Mouse (Mus musculus): ENCODE results near the gene Scg5. TPM values are rescaled to one million over a fixed set of nuclear protein-coding genes. Genes with fewer than 3 reads are reported as not detected.

Gene Scg5
- polyA plus RNA-seq, 1 experiment from 2014 or later, result 197 TPM

Other genes starting within 250 kb of the Scg5 start
- 1.5 and 1.6 TPM in 2 replicates for gene Grem1, start 70.5 kb downstream of the Scg5 start, polyA plus RNA-seq (2015; fragmentation: Nextera tagmentation; extraction: Ambion mirVana)
- gene Arhgap11a, start 19.5 kb upstream of the Scg5 start, polyA plus RNA-seq (2015; fragmentation: Nextera tagmentation; extraction: Ambion mirVana), result 7.9 and 12.1 TPM in 2 replicates
- 3.9 and 4.7 TPM in 2 replicates for gene Gjd2, start 184.5 kb upstream of the Scg5 start, polyA plus RNA-seq (2015; fragmentation: Nextera tagmentation; extraction: Ambion mirVana)
- 100 and 107 TPM in 2 replicates for gene Actc1, start 224.4 kb upstream of the Scg5 start, polyA plus RNA-seq (2015; fragmentation: Nextera tagmentation; extraction: Ambion mirVana)